Mouse (Mus musculus): Measurements from ENCODE around the gene Kmt2d. TPM values are rescaled to one million over a fixed set of nuclear protein-coding genes. Genes with fewer than 3 reads are reported as not detected.

Gene Kmt2d
- polyA plus RNA-seq, 1 experiment from 2014 or later = 12.5 TPM

DNA sequence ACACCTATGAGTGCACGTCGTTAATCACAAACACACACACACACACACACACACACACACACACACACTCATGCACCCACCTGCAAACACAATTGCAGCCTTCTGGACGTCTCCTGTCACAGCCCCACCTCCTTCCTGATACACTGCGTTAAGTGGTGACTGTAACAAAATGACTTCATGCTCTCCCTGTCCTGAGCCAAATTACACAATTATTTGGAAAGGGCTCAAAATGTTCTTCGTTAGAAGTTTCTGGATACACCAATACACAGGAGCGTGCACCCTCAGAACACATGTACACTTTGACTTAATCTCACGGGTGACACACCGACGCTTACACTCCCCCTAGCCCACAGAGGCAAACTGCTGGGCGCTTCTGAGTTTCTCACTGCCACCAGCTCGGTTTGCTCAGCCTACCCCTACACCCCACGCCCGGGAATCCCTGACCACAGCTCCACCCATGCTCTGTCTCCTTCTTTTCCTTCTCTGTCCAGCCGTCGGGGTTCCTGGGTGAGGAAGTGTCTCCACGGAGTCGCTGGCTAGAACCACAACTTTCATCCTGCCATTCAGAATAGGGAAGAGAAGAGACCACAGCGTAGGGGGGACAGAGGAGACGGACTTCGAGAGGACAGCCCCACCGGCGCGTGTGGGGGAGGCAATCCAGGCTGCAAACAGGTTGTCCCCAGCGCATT lies 81.9 kb downstream of the Kmt2d start:
- H3K9me3 ChIP-seq = 0 out of 2 replicates have a peak, but pooled peaks cover 5% of the 10 kb centered on the region
- H3K27me3 ChIP-seq = peaks cover 80% of the 10 kb centered on the region
- 11% methylated on average over 24 of the region's 24 CpGs for WGBS
- H3K4me3 ChIP-seq = 0 out of 2 replicates have a peak overlapping the region, but pooled peaks have one; percentile 1
- peaks cover 32% of the 10 kb centered on the region for H3K4me1 ChIP-seq
- peak overlapping the region; percentile 39 for H3K4me2 ChIP-seq
- no peaks in the 10 kb centered on the region for H3K36me3 ChIP-seq
- ATAC-seq (ENCODE audit: borderline replicate concordance, extremely low read depth, low FRiP score, low TSS enrichment) = no peak
- no peak overlapping the region for H3K9ac ChIP-seq
- H3K27ac ChIP-seq = no peak overlapping the region

DNA sequence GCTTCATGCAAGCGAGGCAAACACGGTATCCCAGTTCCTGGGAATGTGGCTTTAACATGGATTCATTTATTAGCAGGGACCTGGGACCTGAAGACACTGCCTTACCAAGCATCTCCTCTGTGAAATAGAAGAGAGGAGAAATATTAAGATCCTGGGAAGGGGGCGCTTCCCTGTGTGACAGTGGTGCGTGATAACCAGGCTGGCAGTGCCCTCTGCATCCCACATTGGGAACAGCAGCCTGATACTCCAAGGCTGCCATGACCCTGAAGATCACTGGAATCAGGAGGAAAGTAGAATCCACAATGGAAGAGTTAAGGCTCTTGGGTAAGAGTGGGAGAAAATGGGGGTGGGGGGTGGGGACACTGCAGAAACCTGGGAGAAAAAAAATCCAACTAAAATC lies 83.1 kb downstream of the Kmt2d start:
- peaks cover 72% of the 10 kb centered on the region for H3K27me3 ChIP-seq
- ATAC-seq (ENCODE audit: borderline replicate concordance, extremely low read depth, low FRiP score, low TSS enrichment) = no peak

DNA sequence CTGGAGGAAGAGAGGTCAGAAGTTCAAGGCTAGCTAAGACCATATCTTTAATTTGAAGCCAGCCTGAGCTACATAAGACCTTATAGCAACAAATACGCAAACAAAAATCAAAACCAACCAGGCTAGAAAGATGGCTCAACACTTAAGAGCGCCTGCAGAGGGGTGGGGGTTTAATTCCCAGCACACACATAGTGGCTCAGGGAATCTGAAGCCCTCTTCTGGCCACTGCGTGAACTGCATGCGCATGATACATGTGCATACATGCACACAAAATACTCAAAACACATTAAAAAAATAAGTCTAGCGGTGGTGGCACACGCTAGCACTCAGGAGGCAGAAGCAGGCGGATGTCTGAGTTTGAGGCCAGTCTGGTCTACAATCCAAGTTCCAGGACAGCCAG lies 85.3 kb downstream of the Kmt2d start:
- 33% methylated on average over 7 of the region's 7 CpGs for WGBS
- peaks cover 69% of the 10 kb centered on the region for H3K27me3 ChIP-seq
- no peak for ATAC-seq (ENCODE audit: borderline replicate concordance, extremely low read depth, low FRiP score, low TSS enrichment)
- H3K36me3 ChIP-seq = no peaks in the 10 kb centered on the region
- H3K9ac ChIP-seq = no peak overlapping the region
- H3K27ac ChIP-seq = no peak overlapping the region
- H3K4me3 ChIP-seq = no peak overlapping the region
- H3K9me3 ChIP-seq = 0 out of 2 replicates have a peak, but pooled peaks cover 5% of the 10 kb centered on the region
- H3K4me2 ChIP-seq = no peak overlapping the region
- H3K4me1 ChIP-seq = peaks cover 13% of the 10 kb centered on the region

More for the DNA sequence above, 83.1 kb downstream of the Kmt2d start:
- 0 out of 2 replicates have a peak, but pooled peaks cover 5% of the 10 kb centered on the region for H3K9me3 ChIP-seq
- no peak overlapping the region for H3K9ac ChIP-seq
- H3K4me2 ChIP-seq = no peak overlapping the region
- H3K4me1 ChIP-seq = peaks cover 27% of the 10 kb centered on the region
- no peak overlapping the region for H3K4me3 ChIP-seq
- 27% methylated on average over 4 of the region's 4 CpGs for WGBS
- H3K27ac ChIP-seq = no peak overlapping the region
- H3K36me3 ChIP-seq = no peaks in the 10 kb centered on the region

Other genes with a start within 250 kb of the Kmt2d start
- 26.7 and 27.2 TPM in 2 replicates for gene Cacnb3, start 240.4 kb downstream of the Kmt2d start, polyA plus RNA-seq (2015; fragmentation: Nextera tagmentation; extraction: Ambion mirVana)
- gene Ddx23, start 208.3 kb downstream of the Kmt2d start, polyA plus RNA-seq (2015; fragmentation: Nextera tagmentation; extraction: Ambion mirVana) = 22.5 and 22.9 TPM in 2 replicates
- 0.63 and 0.92 TPM in 2 replicates for gene Rnd1, start 193.7 kb downstream of the Kmt2d start, polyA plus RNA-seq (2015; fragmentation: Nextera tagmentation; extraction: Ambion mirVana)
- gene Ccdc65, start 163.0 kb downstream of the Kmt2d start, polyA plus RNA-seq (2015; fragmentation: Nextera tagmentation; extraction: Ambion mirVana) = 2.1 and 2.8 TPM in 2 replicates
- gene Fkbp11, start 143.0 kb downstream of the Kmt2d start, polyA plus RNA-seq (2015; fragmentation: Nextera tagmentation; extraction: Ambion mirVana) = 30.0 and 32.6 TPM in 2 replicates
- gene Arf3, start 108.0 kb downstream of the Kmt2d start, polyA plus RNA-seq (2015; fragmentation: Nextera tagmentation; extraction: Ambion mirVana) = 45.7 and 45.8 TPM in 2 replicates
- gene Wnt10b, start 93.1 kb downstream of the Kmt2d start, polyA plus RNA-seq (2015; fragmentation: Nextera tagmentation; extraction: Ambion mirVana) = 0.10 TPM in 1 of 2 replicates, not detected in the other
- gene Wnt1, start 81.3 kb downstream of the Kmt2d start, polyA plus RNA-seq (2015; fragmentation: Nextera tagmentation; extraction: Ambion mirVana) = not detected in 2 replicates
- gene Ddn, start 61.7 kb downstream of the Kmt2d start, polyA plus RNA-seq (2015; fragmentation: Nextera tagmentation; extraction: Ambion mirVana) = 0.04 TPM in 1 of 2 replicates, not detected in the other
- 105 and 113 TPM in 2 replicates for gene Prkag1, start 39.7 kb downstream of the Kmt2d start, polyA plus RNA-seq (2015; fragmentation: Nextera tagmentation; extraction: Ambion mirVana)
- 9.9 and 11.6 TPM in 2 replicates for gene Rhebl1, start 23.3 kb upstream of the Kmt2d start, polyA plus RNA-seq (2015; fragmentation: Nextera tagmentation; extraction: Ambion mirVana)
- gene Dhh, start 27.3 kb upstream of the Kmt2d start, polyA plus RNA-seq (2015; fragmentation: Nextera tagmentation; extraction: Ambion mirVana) = 2.3 and 2.8 TPM in 2 replicates
- 14.8 and 15.8 TPM in 2 replicates for gene Lmbr1l, start 47.0 kb upstream of the Kmt2d start, polyA plus RNA-seq (2015; fragmentation: Nextera tagmentation; extraction: Ambion mirVana)
- 1,916 and 1,998 TPM in 2 replicates for gene Tuba1b, start 63.4 kb upstream of the Kmt2d start, polyA plus RNA-seq (2015; fragmentation: Nextera tagmentation; extraction: Ambion mirVana)
- gene Gm49450, start 82.3 kb upstream of the Kmt2d start, polyA plus RNA-seq (2015; fragmentation: Nextera tagmentation; extraction: Ambion mirVana) = not detected in 2 replicates
- 1,060 and 1,067 TPM in 2 replicates for gene Tuba1a, start 82.5 kb upstream of the Kmt2d start, polyA plus RNA-seq (2015; fragmentation: Nextera tagmentation; extraction: Ambion mirVana)
- gene Tuba1c, start 158.7 kb upstream of the Kmt2d start, polyA plus RNA-seq (2015; fragmentation: Nextera tagmentation; extraction: Ambion mirVana) = 211 and 224 TPM in 2 replicates
- 3.1 and 6.8 TPM in 2 replicates for gene Prph, start 184.0 kb upstream of the Kmt2d start, polyA plus RNA-seq (2015; fragmentation: Nextera tagmentation; extraction: Ambion mirVana)
- gene Troap, start 203.4 kb upstream of the Kmt2d start, polyA plus RNA-seq (2015; fragmentation: Nextera tagmentation; extraction: Ambion mirVana) = 35.4 and 41.9 TPM in 2 replicates
- gene C1ql4, start 216.6 kb upstream of the Kmt2d start, polyA plus RNA-seq (2015; fragmentation: Nextera tagmentation; extraction: Ambion mirVana) = not detected in 2 replicates
- 1.7 and 1.9 TPM in 2 replicates for gene Dnajc22, start 222.0 kb upstream of the Kmt2d start, polyA plus RNA-seq (2015; fragmentation: Nextera tagmentation; extraction: Ambion mirVana)

Data from lung, embryonic 15.5 days (tissue).